Mouse (Mus musculus): ENCODE data around the gene AC129217.1. TPM values are rescaled to one million over a fixed set of nuclear protein-coding genes. Genes with fewer than 3 reads are reported as not detected.

AC129217.1 gene
- 1 to 10 TPM in 1 of 2 experiments, under 1 TPM in 1; 0.19 to 1.1 TPM for polyA plus RNA-seq (2012; fragmentation: generic; extraction: Trizol)

DNA sequence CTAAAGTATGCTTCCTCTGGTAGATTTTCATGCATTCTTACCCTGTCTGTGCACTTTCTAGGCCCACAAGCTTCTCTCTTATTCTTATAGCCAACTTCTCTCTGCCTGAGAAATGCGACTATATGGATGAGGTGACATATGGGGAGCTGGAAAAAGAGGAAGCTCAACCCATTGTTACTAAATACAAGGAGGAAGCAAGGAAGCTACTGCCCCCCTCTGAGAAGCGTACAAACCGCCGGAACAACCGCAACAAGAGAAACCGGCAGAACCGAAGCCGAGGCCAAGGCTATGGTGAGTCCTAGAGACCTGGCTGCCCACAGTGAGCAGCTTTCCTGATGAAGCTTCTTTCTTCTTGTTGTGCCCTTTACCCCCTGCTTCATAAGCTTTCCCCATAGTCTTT is at the start of gene AC129217.1:
Gene AC129217.1, plus strand, starts transcription at position 114 of the 400 bp plus-strand sequence.

DNA sequence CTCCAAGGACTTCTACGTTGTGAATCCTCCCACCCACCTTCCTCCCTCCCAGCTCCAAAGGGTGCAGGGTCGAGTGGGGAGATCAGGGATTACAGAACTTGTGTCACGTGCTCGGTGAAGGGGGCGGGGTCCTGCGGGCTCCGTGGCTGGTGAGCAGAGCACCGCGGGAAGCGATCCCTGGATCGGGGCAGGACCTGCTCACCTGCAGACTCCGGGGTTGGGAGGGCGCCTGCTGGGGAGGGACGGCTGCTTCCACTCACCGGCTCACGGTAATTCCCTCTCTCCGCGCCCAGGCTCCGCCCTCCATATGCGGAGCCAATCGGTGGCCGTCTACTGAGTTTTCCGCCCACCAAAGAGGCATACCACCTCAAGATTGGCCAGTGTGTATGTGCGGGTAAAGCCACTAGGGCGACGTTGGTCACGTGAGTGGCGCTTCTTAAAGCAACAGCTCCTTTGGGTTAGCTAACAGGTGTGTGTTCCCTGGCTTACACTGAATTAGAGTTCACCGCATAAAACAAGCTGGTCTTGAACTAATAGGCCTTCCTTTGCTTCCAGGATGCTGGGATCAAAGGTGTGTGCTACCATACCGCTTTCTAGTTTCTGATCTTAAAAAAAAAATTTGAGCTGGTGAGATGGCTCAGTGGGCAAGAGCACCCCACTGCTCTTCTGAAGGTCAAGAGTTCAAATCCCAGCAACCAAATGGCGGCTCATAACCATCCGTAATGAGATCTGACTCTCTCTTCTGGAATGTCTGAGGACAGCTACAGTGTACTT is 43.4 kb upstream of the AC129217.1 start, which contains the start of gene Taf6l:
Gene Taf6l, minus strand, starts transcription at position 410 of the 774 bp plus-strand sequence.

DNA sequence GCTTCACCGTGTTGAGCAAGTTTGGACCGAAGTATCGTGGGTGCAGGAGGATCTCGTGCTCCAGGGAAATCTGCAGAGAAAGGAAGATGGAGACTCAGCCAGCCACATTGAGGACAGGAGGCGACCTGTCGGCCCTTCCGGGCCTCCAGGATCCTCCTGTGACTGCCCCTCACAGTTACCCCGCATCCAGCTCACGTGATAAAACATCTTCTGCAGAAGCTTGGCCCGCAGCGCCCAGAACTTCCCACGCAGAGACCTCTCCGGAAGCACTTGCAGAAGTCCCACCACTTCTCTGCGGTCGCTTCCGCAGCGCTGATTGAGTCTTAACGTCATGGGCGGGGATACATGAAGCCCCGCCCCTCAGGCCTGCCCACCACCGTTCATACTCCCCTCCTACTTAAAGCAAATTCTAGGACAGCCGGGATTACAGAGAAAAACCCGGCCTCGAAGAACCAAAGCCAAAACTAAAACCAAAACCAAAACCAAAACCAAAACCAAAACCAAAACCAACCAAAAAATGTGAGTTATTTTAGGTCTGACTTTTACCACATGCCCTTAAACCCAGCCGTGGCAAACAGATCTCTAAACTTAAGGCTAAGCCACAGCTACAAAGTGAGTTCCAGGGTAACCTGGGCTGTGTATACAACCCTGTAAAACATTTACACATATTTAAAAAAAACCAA is 31.2 kb upstream of the AC129217.1 start, which contains the start of gene Polr2g:
Gene Polr2g, minus strand, starts transcription at position 314 of the 683 bp plus-strand sequence.

DNA sequence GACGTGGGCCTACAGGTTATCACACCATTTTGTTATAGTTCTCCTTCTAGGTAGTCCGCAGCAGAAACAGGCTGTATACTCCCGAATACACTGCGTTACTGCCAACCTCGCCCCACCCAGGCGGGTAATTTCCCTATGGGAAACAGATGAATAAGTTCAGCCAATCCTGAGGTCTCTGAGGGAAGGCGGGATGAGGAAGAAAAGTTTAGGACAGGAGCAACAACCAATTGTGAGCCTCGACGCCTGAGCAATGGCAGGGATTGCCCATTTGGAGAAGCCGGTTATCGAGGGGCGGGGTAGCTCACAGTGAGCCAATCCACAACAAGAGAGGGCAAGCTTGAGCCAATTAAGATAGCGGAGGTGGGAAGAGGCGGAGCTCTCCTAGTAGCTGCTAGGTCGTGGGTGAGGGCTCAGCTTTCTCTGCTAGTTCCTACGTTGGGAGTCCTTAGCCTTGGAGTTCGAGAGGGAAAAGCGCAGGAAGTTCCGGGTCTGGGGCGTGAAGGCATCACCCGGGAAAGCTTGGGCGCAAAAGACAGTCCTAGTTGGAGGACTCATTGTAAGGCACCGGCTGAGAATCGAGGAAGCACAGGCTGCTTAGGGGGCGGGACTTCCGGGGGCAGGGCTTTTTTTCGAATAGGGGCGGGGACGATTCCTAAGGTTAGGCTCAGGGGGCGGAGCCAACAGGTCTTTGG is 27.3 kb upstream of the AC129217.1 start, which contains the start of gene Zbtb3:
Gene Zbtb3, plus strand, starts transcription at position 426 of the 692 bp plus-strand sequence.

DNA sequence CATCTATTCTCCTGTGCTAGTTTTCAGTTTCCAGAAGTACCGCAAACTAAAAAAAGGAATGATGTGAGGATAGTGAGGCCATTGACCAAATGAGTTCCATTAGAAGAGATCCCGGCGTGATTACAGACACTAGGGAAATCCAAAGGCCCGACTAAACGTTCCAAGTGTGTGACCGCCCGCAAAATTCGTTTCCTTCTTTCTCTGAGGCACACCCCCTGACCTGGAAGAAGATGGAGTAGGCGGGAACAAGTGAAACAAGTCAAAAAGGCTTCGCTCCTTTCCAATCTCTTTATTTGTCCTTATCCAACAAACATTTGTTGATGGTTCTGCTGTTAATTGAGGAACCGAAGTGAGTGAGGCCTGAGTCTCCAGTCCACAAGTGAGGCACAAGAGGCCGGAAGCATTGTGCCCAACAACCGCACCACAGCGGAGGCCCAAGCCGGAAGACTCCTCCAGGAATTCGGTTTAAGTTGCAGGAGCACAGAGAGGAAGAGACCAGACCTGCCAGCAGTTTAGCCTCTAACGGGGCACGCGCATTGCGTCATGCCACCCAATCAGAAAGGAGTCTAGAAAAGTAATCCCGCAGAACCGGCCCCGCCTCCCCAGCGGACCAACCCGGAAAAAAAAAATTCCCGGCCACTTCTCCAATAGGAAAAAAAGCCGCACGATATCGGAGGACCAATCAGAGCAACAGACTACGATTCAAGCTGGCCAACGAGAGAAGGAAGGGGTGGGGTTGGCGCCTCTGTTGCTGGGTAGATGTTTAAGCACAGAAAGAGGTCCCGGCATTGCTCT is 10.6 kb upstream of the AC129217.1 start, which contains the start of gene Ttc9c:
Gene Ttc9c, minus strand, starts transcription at position 533 of the 795 bp plus-strand sequence.

DNA sequence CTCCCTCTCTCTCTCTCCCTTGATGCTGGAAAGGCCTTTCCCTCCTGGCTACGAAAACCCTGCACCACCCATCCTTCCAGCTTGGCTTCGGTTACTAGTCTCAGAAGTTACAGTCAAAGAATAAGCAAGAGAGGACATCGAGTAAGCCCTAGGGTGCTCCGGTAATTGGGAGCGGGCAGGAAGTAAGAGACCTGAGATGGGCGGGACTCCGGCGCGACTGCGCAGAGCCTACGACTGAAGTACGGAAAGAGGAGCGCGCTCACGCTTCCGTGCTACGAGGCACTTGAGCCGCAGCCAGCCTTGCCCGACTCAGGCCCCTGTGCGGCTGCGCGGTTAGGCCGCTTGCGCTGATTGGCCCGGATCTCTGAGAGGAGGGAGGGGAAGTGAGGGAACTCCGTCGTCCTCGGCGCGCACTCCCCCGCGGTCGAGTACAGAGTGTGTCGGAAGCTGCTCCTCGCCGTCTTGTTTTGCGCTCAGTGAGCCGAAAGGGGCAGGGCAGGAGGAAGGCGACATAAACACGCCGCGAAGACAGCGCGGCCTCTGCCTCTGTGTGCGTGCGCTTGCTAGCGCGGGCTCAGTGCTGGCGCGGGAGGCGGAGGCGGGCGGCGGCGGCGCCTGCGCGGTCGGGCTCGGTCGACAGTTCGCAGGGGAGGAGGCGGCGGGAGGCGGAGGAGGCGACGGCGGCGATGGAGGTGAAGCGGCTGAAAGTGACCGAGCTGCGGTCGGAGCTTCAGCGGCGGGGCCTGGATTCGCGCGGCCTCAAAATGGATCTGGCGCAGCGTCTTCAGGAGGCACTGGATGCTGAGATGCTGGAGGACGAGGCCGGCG is 9.8 kb upstream of the AC129217.1 start, which contains the start of gene Hnrnpul2:
Gene Hnrnpul2, plus strand, starts transcription at position 415 of the 828 bp plus-strand sequence.

DNA sequence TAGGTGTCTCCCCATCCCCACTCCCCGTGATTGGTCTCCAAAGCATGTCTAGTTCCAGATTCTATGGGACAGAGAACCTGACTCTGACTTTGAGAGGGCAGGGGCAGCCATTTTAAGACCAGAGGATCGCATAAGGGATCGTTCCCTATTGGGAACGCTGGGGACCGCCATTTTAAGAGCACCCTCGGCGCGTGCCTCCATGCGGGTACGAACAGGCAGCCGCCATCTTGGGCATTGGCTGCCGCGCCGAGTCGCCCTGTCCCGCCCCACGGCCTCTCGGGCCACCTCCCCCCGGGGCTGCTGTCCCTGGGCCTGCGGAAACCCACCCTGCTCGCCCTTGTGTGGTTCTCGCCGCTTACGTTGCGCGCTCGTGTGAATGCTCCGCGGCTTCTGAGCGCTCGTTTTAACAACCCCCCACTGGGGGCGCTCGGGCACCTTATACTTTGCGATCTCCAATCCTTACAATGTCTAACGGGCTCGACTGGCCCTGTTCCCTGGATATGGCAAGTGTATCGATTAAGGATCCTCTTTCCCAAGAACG is 7.7 kb downstream of the AC129217.1 start, which contains the start of gene Bscl2:
Gene Bscl2, plus strand, starts transcription at position 217 of the 541 bp plus-strand sequence.

DNA sequence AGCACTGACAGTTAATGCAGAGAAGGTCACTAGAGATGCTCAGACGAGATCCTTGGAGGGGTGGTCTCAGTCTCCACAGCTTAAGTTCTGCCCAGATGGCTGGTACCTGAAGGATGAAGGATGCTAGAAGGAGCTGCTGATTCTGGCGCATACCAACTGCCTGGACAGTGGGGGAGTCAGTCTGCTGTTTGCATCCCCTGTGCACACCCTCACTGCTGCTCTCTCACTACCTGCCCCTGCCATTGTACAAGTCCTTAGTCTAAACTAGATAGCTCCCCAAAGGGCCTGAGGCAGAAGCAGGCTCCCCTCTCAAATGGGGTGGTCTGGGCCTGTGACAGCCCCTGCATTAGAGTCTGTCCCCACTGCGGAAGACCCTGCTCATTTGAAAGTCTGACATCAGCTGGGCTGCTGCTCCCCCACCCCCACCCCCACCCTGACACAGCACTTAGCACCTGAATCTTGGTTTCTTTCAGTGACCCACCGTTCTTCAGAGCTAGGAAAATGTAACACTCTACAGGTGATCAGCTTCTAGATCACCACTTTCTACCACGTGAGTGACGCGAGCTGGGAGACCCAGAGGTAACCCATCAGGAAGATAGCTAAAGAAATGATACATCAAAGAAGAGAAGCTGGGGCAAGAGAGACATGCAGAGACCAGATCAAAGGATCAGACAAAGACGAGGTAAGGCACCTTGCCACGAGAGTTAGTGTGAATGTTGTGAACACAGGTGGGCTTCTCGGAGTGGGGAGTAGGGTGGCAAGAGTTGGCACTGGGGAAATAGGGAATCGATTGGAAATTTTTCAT is 9.7 kb downstream of the AC129217.1 start, which contains the start of gene Gng3:
Gene Gng3, minus strand, starts transcription at position 92 of the 805 bp plus-strand sequence.

DNA sequence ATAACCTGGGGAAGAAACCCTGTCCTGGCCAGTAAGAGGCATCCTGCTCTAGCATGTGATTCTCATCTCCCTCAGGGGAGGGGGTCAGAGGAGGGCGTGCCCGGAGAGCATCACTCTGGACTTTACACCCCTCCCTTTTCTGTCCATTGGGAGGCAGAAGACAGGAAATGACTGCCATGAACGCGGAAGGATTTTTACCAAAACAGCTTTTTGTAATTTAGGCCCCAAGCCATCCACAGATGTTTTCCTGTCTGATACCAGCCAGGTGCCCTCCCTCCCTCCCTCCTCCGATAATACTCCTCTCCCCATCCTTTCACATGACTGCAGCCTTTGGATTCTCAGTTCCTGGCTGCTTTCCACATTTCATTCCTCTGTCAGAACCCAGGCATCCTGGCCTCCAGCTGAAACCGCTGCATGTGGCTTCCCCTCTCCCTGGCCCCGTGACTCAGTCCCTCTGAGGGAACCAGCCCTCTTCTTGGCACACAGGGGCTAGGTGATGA is 20.9 kb downstream of the AC129217.1 start, which contains the start of gene Lrrn4cl:
Gene Lrrn4cl, plus strand, starts transcription at position 367 of the 500 bp plus-strand sequence.

DNA sequence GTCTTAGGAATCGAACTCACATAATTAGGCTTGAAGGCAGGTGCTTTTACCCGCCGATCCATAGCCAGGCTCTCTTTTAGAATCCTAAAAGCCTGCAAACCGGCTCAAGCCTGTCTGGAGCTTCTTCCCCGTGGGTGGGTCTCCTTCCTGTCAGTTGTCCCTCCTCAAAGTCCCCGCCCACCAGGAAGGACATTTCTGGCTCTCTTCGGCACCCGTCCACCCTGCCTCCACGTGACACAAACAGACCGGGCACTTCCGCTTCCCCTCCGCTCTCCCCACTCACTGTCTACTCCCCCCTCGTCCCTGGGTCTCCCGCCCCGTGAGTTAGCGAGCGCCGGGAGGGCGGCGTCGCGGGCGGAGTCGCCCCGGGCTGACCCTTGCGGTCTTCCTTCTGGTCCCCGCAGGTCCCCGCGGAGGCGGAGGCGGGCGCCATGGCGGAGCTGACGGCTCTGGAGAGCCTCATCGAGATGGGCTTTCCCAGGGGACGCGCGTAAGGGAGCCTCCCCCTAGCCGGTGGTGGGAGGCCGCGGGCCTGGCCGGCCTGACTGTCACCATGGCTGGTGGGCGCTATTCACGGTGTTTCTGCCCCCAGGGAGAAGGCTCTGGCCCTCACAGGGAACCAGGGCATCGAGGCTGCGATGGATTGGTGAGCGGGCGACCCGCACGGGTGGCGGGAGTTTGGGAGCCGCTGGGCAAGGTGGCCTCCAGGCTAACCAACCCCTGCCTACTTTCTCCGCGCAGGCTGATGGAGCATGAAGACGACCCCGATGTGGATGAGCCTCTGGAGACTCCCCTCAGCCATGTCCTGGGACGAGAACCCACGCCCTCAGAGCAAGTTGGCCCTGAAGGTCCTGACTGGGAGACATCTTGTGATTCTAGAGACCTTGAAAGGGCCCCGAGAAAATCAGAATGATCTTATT is 42.0 kb downstream of the AC129217.1 start, which contains the start of gene Ubxn1:
Gene Ubxn1, plus strand, starts transcription at position 230 of the 920 bp plus-strand sequence.

DNA sequence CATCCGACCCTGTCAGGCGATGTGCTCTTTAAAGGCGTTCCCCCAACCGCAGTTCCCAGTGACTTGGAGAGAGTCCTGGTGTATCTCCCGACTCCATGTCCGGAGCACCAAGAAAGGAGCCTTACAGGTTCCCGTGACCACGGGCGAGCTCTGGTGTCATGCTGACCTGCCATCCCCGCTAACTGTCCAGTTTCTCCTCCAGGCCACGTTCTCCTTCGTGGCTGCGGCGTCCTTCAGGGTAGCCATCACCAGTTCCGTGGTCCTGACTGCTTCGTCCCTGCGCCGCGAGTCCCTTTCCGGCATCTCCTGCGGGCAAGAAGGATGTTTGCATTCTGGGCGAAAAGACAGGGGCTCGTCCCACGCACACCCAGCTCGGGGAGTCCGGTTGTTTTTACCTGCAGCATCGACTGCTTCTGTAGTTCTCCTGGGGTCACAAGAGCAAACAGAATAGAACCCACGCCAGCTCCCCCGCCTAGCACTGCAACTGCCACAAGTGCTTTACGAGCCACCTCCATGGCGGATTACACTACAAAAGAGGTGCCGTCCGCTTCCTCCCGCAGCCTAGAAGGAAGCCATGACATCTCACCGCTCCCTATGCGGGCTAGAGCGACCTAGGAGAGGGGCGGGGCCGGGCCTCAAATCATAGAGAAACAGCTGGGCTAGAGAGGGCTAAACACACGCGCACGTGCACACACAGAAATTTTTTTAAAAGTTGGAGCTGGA is 50.9 kb downstream of the AC129217.1 start, which contains the start of gene Uqcc3:
Gene Uqcc3, minus strand, starts transcription at position 613 of the 723 bp plus-strand sequence.

DNA sequence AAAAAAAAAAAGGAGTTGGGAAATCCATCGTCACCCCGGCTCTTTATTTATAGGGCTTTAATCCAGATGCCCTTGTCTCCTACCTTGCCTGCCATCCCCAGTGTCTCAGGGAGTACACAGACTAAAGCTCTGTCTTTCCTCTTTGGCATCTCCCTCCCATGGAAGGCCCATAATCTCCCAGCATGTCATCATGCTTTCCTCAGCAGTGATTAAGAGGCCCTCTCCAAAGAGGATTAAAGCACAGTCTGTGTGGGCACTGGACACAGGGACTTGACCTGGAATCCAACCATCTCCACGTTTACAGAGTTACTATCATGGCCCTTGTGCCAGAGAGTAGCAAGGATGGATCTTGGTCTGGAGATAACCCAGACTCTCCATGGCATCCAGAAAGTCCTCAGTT is 54.0 kb downstream of the AC129217.1 start, which contains the start of the genes Lbhd1 and Gm49403:
Gene Lbhd1, plus strand, starts transcription at position 117 of the 400 bp plus-strand sequence.
Gene Gm49403, plus strand, starts transcription at position 315 of the 400 bp plus-strand sequence.

DNA sequence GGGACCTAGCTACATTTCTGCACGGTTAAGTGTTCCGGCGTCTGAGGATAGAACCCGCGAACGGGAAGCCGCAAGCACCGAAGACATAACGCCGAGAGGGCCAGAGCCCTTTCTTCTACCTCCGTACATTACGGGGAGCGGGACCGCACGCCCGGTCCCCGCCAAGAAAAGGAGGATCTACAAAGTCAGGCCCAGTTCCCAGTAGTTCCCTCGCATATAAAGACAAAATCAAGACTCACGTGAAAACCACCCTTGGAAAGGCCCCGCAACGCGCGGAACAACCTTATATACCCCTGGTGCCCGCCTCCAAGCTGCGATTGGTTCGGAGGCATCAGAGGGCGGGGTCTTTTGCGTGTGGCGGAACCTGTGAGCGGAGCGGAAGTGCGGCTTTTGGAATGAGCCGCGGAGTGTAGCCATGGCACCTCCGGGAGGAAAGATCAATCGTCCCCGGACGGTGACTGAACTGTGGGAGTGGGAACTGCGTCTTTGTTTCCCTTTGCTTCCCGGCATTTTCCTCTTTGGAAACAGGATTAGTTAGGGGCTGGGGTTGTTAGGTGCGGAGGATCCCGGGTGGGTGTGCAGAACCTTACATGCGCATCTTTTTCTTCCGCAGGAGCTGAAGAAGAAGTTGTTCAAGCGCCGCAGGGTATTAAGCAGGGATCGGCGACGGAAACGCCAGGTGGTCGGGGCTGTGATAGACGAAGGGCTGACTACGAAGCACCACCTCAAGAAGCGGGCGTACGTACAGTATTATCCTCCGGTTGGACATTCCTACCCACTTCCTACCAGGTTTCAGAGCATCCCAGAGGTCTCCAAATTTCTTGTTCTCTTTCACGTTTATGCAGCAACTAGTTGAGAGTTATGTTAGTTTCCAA is 59.2 kb downstream of the AC129217.1 start, which contains the start of the genes 1810009A15Rik and Gm49416:
Gene 1810009A15Rik, plus strand, starts transcription at position 343 of the 875 bp plus-strand sequence.
Gene Gm49416, plus strand, starts transcription at position 416 of the 875 bp plus-strand sequence.

All from C3H10T1/2 (cell line).